Mouse (Mus musculus) adrenal gland, adult 2 months (tissue): Measurements from ENCODE around the gene D430019H16Rik. TPM values are rescaled to one million over a fixed set of nuclear protein-coding genes. Genes with fewer than 3 reads are reported as not detected.

Experiments used
- DNase-seq: peaks from one replicate; pipeline ENCODE4 v3.0.0; 2021
- polyA plus RNA-seq: library from polyadenylated mRNA; depleted of rRNA; stranded (reverse); fragments of >200 nt; gene quantifications from 2 replicates; pipeline ENCODE4 v1.2.3, GENCODE M21; 2012; rRNA removed
- total RNA-seq, 2 experiments: library from RNA; stranded (reverse); gene quantifications; 2 replicates each; pipeline ENCODE4 v1.2.3; 2021

D430019H16Rik gene
- total and polyA plus RNA-seq, 3 experiments, result 3.6 to 5.6 (median 3.8) TPM

- DNase-seq, result no peak
Observed at GRCm38 (mm10) chr12:105537162-105537561, 83.5 kb downstream of the D430019H16Rik start.

GRCm38 (mm10) chr12:105539649-105540048 lies 86.0 kb downstream of the D430019H16Rik start:
- DNase-seq, result no peak

GRCm38 (mm10) chr12:105541590-105542402 lies 88.1 kb downstream of the D430019H16Rik start:
- no peak for DNase-seq

- DNase-seq, result no peak
Observed at GRCm38 (mm10) chr12:105542513-105542912, 88.9 kb downstream of the D430019H16Rik start.

Other genes starting within 250 kb of the D430019H16Rik start
- gene Tcl1, start 231.1 kb upstream of the D430019H16Rik start, total RNA-seq, result under 1 TPM in 1 of 2 experiments, not detected in 1; 0.45 TPM
- not detected in 2 replicates for gene Tcl1, start 231.1 kb upstream of the D430019H16Rik start, polyA plus RNA-seq
- gene Tunar, start 120.0 kb upstream of the D430019H16Rik start, total RNA-seq, result under 1 TPM; 0.32 to 0.41 TPM
- gene Tunar, start 120.0 kb upstream of the D430019H16Rik start, polyA plus RNA-seq, result 0.36 and 0.54 TPM in 2 replicates
- 10 to 100 TPM; 12.3 to 12.4 TPM for gene Bdkrb2, start 109.4 kb downstream of the D430019H16Rik start, total RNA-seq
- 4.1 and 6.4 TPM in 2 replicates for gene Bdkrb2, start 109.4 kb downstream of the D430019H16Rik start, polyA plus RNA-seq
- gene Bdkrb1, start 149.2 kb downstream of the D430019H16Rik start, total RNA-seq, result not detected
- gene Bdkrb1, start 149.2 kb downstream of the D430019H16Rik start, polyA plus RNA-seq, result 0.24 and 0.36 TPM in 2 replicates
- gene Gskip, start 231.0 kb downstream of the D430019H16Rik start, total RNA-seq, result 10 to 100 TPM; 16.5 to 21.5 TPM
- 4.3 and 4.4 TPM in 2 replicates for gene Gskip, start 231.0 kb downstream of the D430019H16Rik start, polyA plus RNA-seq
- 10 to 100 TPM; 22.7 to 28.9 TPM for gene Atg2b, start 231.4 kb downstream of the D430019H16Rik start, total RNA-seq
- 12.7 and 14.4 TPM in 2 replicates for gene Atg2b, start 231.4 kb downstream of the D430019H16Rik start, polyA plus RNA-seq